ENCODE assay signal across 16 mouse cellular contexts in the genomic region with DNA sequence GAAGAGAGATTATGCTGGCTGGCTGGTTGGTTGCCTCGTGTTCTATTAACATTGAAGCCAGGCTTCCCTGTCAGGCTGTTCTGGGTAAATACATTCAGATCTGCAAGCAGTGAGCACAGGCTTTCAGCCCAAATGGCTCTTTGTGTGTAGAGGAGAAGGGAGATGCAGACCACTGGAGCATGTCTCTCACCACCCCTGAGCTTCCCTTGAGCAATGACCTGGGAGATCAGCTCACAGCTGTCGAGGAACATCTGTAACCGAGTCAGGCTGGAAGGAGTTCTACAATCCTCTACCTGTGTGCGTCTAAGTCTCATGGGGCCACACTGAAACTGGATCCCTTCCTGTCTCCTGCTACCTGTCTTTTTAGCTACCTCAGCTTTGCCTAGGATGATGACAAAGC.
"Had no signal": no experiment of that assay in that cellular context is flagged by ENCODE, and none has a peak within 500 bp of the region (broad histone marks: within the 10 kb centered on the region; RNA-seq: fewer than 3 reads in every experiment).

No protein-coding gene starts in this region.

- H3K27ac ChIP-seq: left cerebral cortex, adult 2 months; liver, embryonic 14.5 days; lung, embryonic 15.5 days; stomach, embryonic 15.5 days had no signal

- DNase-seq: kidney, adult 2 months; layer of hippocampus, postnatal 36 days; lung, adult 18-20 months; lung, postnatal 10 days; lung, postnatal 36 days; midbrain, embryonic 14.5 days; right cerebral cortex, postnatal 4 days; thymus, postnatal 36 days had no signal

- H3K4me3 ChIP-seq: left cerebral cortex, adult 2 months; lung, embryonic 15.5 days; stomach, embryonic 15.5 days had no signal

- H3K36me3 ChIP-seq: lung, embryonic 15.5 days; stomach, embryonic 15.5 days had no signal

- H3K9me3 ChIP-seq: lung, embryonic 15.5 days; stomach, embryonic 15.5 days had no signal

- H3K27me3 ChIP-seq: lung, embryonic 15.5 days; stomach, embryonic 15.5 days had no signal

- ATAC-seq: inflammation-experienced regulatory T-cells, adult 6 months; intestine, embryonic 16.5 days had no signal

- H3K9ac ChIP-seq: liver, embryonic 14.5 days; lung, embryonic 15.5 days; stomach, embryonic 15.5 days had no signal

- H3K4me2 ChIP-seq: liver, embryonic 11.5 days; lung, embryonic 15.5 days; midbrain, embryonic 11.5 days; stomach, embryonic 15.5 days had no signal
